Comparison of ENCODE assay signal across 21 mouse cellular contexts in genomic region chr10:17769856-17770255, GRCm38 (mm10). TPM values are rescaled to one million over a fixed set of nuclear protein-coding genes. Genes with fewer than 3 reads are reported as not detected.
DNase-seq lines count a peak whose midpoint lies in the region; ATAC-seq and TF ChIP-seq lines count a peak whose summit lies in the region.
"Had no signal": no experiment of that assay in that cellular context is flagged by ENCODE, and none has a peak within 500 bp of the region (broad histone marks: within the 10 kb centered on the region; RNA-seq: fewer than 3 reads in every experiment).

No protein-coding gene starts in this region.

- H3K36me3 ChIP-seq in hindbrain, postnatal 0 days (ENCODE audit: insufficient read depth, low read length) = no peaks in the 10 kb centered on the region
- H3K36me3 ChIP-seq in hindbrain, embryonic 12.5 days = no peaks in the 10 kb centered on the region
- no peaks in the 10 kb centered on the region for H3K36me3 ChIP-seq in embryonic facial prominence, embryonic 15.5 days
- no peaks in the 10 kb centered on the region for H3K36me3 ChIP-seq in limb, embryonic 11.5 days (ENCODE audit: control insufficient read depth, insufficient read depth, low read length)
- H3K36me3 ChIP-seq: forebrain, embryonic 12.5 days; midbrain, embryonic 10.5 days; neural tube, embryonic 12.5 days had no signal

- ATAC-seq in hindbrain, postnatal 0 days = no peak
- ATAC-seq in hindbrain, embryonic 12.5 days (ENCODE audit: low FRiP score) = no peak
- peak; percentile 63; the same call in 1 of the 2 replicates for ATAC-seq in embryonic facial prominence, embryonic 15.5 days (ENCODE audit: insufficient number of reproducible peaks, low FRiP score, low TSS enrichment, low read depth)
- ATAC-seq in limb, embryonic 11.5 days (ENCODE audit: insufficient number of reproducible peaks, low FRiP score, low TSS enrichment, low read depth) = no peak
- ATAC-seq: liver, postnatal 0 days had no signal

- TF ChIP-seq POLR2A in brain, embryonic 14.5 days (IDR thresholded peaks at IDR 0.05; ENCODE audit: borderline replicate concordance, extremely low read depth, insufficient read depth, insufficient read length, poor library complexity, severe bottlenecking) = no peak

- no peak overlapping the region for H3K4me3 ChIP-seq in hindbrain, postnatal 0 days (ENCODE audit: low read length)
- H3K4me3 ChIP-seq in hindbrain, embryonic 12.5 days = no peak overlapping the region
- H3K4me3 ChIP-seq in embryonic facial prominence, embryonic 15.5 days (replicated peaks) = no peak overlapping the region
- no peak overlapping the region for H3K4me3 ChIP-seq in limb, embryonic 11.5 days (ENCODE audit: low read depth, low read length)
- no peak overlapping the region for H3K4me3 ChIP-seq in gastrocnemius, adult 2 months
- H3K4me3 ChIP-seq: forebrain, embryonic 12.5 days; midbrain, embryonic 10.5 days; neural tube, embryonic 12.5 days had no signal

- H3K9me3 ChIP-seq in hindbrain, postnatal 0 days (ENCODE audit: low read length) = no peaks in the 10 kb centered on the region
- no peaks in the 10 kb centered on the region for H3K9me3 ChIP-seq in hindbrain, embryonic 12.5 days (replicated peaks)
- no peaks in the 10 kb centered on the region for H3K9me3 ChIP-seq in embryonic facial prominence, embryonic 15.5 days (replicated peaks)
- no peaks in the 10 kb centered on the region for H3K9me3 ChIP-seq in limb, embryonic 11.5 days (ENCODE audit: control insufficient read depth, low read length)
- H3K9me3 ChIP-seq: forebrain, embryonic 12.5 days; midbrain, embryonic 10.5 days; neural tube, embryonic 12.5 days had no signal

- H3K27me3 ChIP-seq in hindbrain, postnatal 0 days (ENCODE audit: insufficient read depth, low read length) = no peaks in the 10 kb centered on the region
- H3K27me3 ChIP-seq in hindbrain, embryonic 12.5 days = no peaks in the 10 kb centered on the region
- H3K27me3 ChIP-seq in embryonic facial prominence, embryonic 15.5 days = no peaks in the 10 kb centered on the region
- no peaks in the 10 kb centered on the region for H3K27me3 ChIP-seq in limb, embryonic 11.5 days (ENCODE audit: control insufficient read depth, insufficient read depth, low read length)
- H3K27me3 ChIP-seq: forebrain, embryonic 12.5 days; neural tube, embryonic 12.5 days had no signal

- DNase-seq in hindbrain, postnatal 0 days (ENCODE audit: low spot score) = peak; percentile 2
- DNase-seq in brain, embryonic 14.5 days (ENCODE audit: low read depth) = peak; percentile 14
- DNase-seq in limb, embryonic 11.5 days (ENCODE audit: low spot score) = peak; percentile 22
- DNase-seq in frontal cortex, postnatal 36 days (ENCODE audit: low spot score in 2 of 2) = no peak
- no peak for DNase-seq in heart, postnatal 25 days (ENCODE audit: low spot score)
- DNase-seq in gastrocnemius, adult 2 months = no peak
- DNase-seq: B cell, adult 2 months; cerebellum, postnatal 14 days; heart, postnatal 14 days; kidney, adult 8-10 months; kidney, postnatal 36 days; liver; liver, postnatal 0 days; lung, postnatal 36 days; spleen, adult 18-20 months; thymus, adult 2 months had no signal

- WGBS in hindbrain, postnatal 0 days = 76% methylated on average over 5 of the region's 5 CpGs
- 77% methylated on average over 5 of the region's 5 CpGs for WGBS in hindbrain, embryonic 12.5 days
- 28% methylated on average over 5 of the region's 5 CpGs for WGBS in embryonic facial prominence, embryonic 15.5 days
- WGBS in limb, embryonic 11.5 days = 51% methylated on average over 5 of the region's 5 CpGs

- no peak overlapping the region for H3K27ac ChIP-seq in hindbrain, postnatal 0 days
- H3K27ac ChIP-seq in hindbrain, embryonic 12.5 days = no peak overlapping the region
- H3K27ac ChIP-seq in embryonic facial prominence, embryonic 15.5 days (replicated peaks) = peak overlapping the region; percentile 44
- no peak overlapping the region for H3K27ac ChIP-seq in limb, embryonic 11.5 days (replicated peaks; ENCODE audit: low read depth, low read length)
- H3K27ac ChIP-seq in gastrocnemius, adult 2 months = no peak overlapping the region
- H3K27ac ChIP-seq: forebrain, embryonic 12.5 days; midbrain, embryonic 10.5 days; neural tube, embryonic 12.5 days had no signal

- TF ChIP-seq CTCF in hindbrain, postnatal 0 days (IDR thresholded peaks at IDR 0.05; ENCODE audit: low read depth) = no peak
- no peak for TF ChIP-seq CTCF in brain, embryonic 14.5 days (IDR thresholded peaks at IDR 0.05; ENCODE audit: borderline replicate concordance, extremely low read depth, insufficient read depth, insufficient read length)
- no peak for TF ChIP-seq CTCF in gastrocnemius, adult 2 months (IDR thresholded peaks at IDR 0.05)

- no peaks in the 10 kb centered on the region for H3K4me1 ChIP-seq in hindbrain, postnatal 0 days (ENCODE audit: insufficient read depth, low read length)
- H3K4me1 ChIP-seq in hindbrain, embryonic 12.5 days = no peaks in the 10 kb centered on the region
- H3K4me1 ChIP-seq in embryonic facial prominence, embryonic 15.5 days = peaks cover 6% of the 10 kb centered on the region; the same call in 1 of the 2 replicates
- H3K4me1 ChIP-seq in limb, embryonic 11.5 days (ENCODE audit: control insufficient read depth, insufficient read depth, low read length) = no peaks in the 10 kb centered on the region
- H3K4me1 ChIP-seq: forebrain, embryonic 12.5 days; midbrain, embryonic 10.5 days; neural tube, embryonic 12.5 days had no signal

- H3K4me2 ChIP-seq in hindbrain, postnatal 0 days (ENCODE audit: low read depth, low read length) = no peak overlapping the region
- no peak overlapping the region for H3K4me2 ChIP-seq in hindbrain, embryonic 12.5 days (replicated peaks)
- no peak overlapping the region for H3K4me2 ChIP-seq in embryonic facial prominence, embryonic 15.5 days (replicated peaks)
- no peak overlapping the region for H3K4me2 ChIP-seq in limb, embryonic 11.5 days (ENCODE audit: low read depth, severe bottlenecking)
- H3K4me2 ChIP-seq: forebrain, embryonic 12.5 days; neural tube, embryonic 12.5 days had no signal

- H3K9ac ChIP-seq in hindbrain, postnatal 0 days (replicated peaks; ENCODE audit: low read length) = no peak overlapping the region
- H3K9ac ChIP-seq in hindbrain, embryonic 12.5 days = no peak overlapping the region
- no peak overlapping the region for H3K9ac ChIP-seq in embryonic facial prominence, embryonic 15.5 days
- no peak overlapping the region for H3K9ac ChIP-seq in limb, embryonic 11.5 days (ENCODE audit: low read length)
- H3K9ac ChIP-seq: forebrain, embryonic 12.5 days; liver, postnatal 0 days; neural tube, embryonic 12.5 days had no signal

- intact Hi-C loops in heart, postnatal 25 days (cut with DNase I) = no loop called here
- intact Hi-C loops in gastrocnemius, adult 2 months (cut with DNase I) = no loop called here

RNA-seq across cellular contexts. Expression of gene Txlnb, which starts 26.2 kb away (rescaled TPM):
- total RNA-seq in hindbrain, postnatal 0 days (2014; rRNA removed) = 0.90 and 0.99 TPM in 2 replicates
- polyA plus RNA-seq in hindbrain, postnatal 0 days (2015; fragmentation: Nextera tagmentation; extraction: Ambion mirVana) = 0.85 and 1.0 TPM in 2 replicates
- 4.0 and 5.0 TPM in 2 replicates for polyA plus RNA-seq in hindbrain, embryonic 12.5 days (2016; fragmentation: Nextera tagmentation; extraction: Ambion mirVana)
- 0.81 and 1.4 TPM in 2 replicates for polyA plus RNA-seq in brain, embryonic 14.5 days (2012; rRNA removed)
- polyA plus RNA-seq in embryonic facial prominence, embryonic 15.5 days (2015; fragmentation: Nextera tagmentation; extraction: Ambion mirVana) = 3.7 and 4.9 TPM in 2 replicates
- polyA plus RNA-seq in limb, embryonic 11.5 days (2014; fragmentation: Nextera tagmentation; extraction: Ambion mirVana) = 0.85 and 1.1 TPM in 2 replicates
- 100 to 1,000 TPM; 263 to 278 TPM for total RNA-seq in heart, postnatal 25 days (2021)
- 100 to 1,000 TPM; 399 to 405 TPM for total RNA-seq in gastrocnemius, adult 2 months (2021)

RNA-seq across cellular contexts. Expression of gene Cited2, which starts 46.8 kb away (rescaled TPM):
- 102 and 112 TPM in 2 replicates for total RNA-seq in hindbrain, postnatal 0 days (2014; rRNA removed)
- 59.4 and 60.4 TPM in 2 replicates for polyA plus RNA-seq in hindbrain, postnatal 0 days (2015; fragmentation: Nextera tagmentation; extraction: Ambion mirVana)
- 110 and 129 TPM in 2 replicates for polyA plus RNA-seq in hindbrain, embryonic 12.5 days (2016; fragmentation: Nextera tagmentation; extraction: Ambion mirVana)
- 105 and 113 TPM in 2 replicates for polyA plus RNA-seq in brain, embryonic 14.5 days (2012; rRNA removed)
- polyA plus RNA-seq in embryonic facial prominence, embryonic 15.5 days (2015; fragmentation: Nextera tagmentation; extraction: Ambion mirVana) = 44.6 and 48.3 TPM in 2 replicates
- polyA plus RNA-seq in limb, embryonic 11.5 days (2014; fragmentation: Nextera tagmentation; extraction: Ambion mirVana) = 70.7 and 73.1 TPM in 2 replicates
- 10 to 100 TPM; 42.8 to 47.9 TPM for total RNA-seq in heart, postnatal 25 days (2021)
- 100 to 1,000 TPM in 1 of 2 experiments, 10 to 100 TPM in 1; 28.6 to 114 TPM for total RNA-seq in gastrocnemius, adult 2 months (2021)

Comparison
In these comparisons a context has a peak if more than half of its experiments do, and no peak if none do; other contexts are left out.
1. DNase-seq: peak in hindbrain, postnatal 0 days (single experiment), brain, embryonic 14.5 days (single experiment) and limb, embryonic 11.5 days (single experiment); none in frontal cortex, postnatal 36 days (0 of 2), heart, postnatal 25 days (single experiment) and gastrocnemius, adult 2 months (single experiment).